Mouse (Mus musculus) kidney, adult 2 months (tissue): ENCODE measurements around the gene Banp.

Experiments used
- CTCF ChIP-seq: fragments of 200-500 bp; conservative IDR thresholded peaks from 2 replicates; pipeline ENCODE4 v1.5.1; 2011; ENCODE audit warnings: low read depth, mild to moderate bottlenecking, control low read depth, low read length, moderate library complexity, mixed read lengths; ENCODE audit not compliant: insufficient read depth, insufficient read length
- POLR2A ChIP-seq: fragments of 200-500 bp; IDR thresholded peaks from one replicate; pipeline ENCODE4 v1.6.1; 2011; ENCODE audit warnings: low read depth, low read length, control low read depth

GRCm38 (mm10) chr8:121911400-121911799 is 38.1 kb upstream of the Banp start:
- TF ChIP-seq CTCF: no peak
- no peak for TF ChIP-seq POLR2A
